Mouse (Mus musculus) cortical plate, adult 2 months (tissue): ENCODE measurements at regions not wholly inside any gene's neighbourhood (a gene's known extent, or its start where the extent isn't known, plus 50 kb on each side); places are given as distances from the start of the nearest gene placed in this dataset.

Source experiments
- H3K27ac ChIP-seq: fragments of 200-500 bp; 2 replicates; pipeline ENCODE4 v1.5.1; 2012; ENCODE audit warnings: low read length, control low read depth, inconsistent platforms; ENCODE audit not compliant: insufficient read depth
- H3K4me1 ChIP-seq: fragments of 200-500 bp; 2 replicates; pipeline ENCODE4 v1.6.1; 2011; ENCODE audit warnings: low read length; ENCODE audit not compliant: control insufficient read depth, insufficient read depth
- H3K4me3 ChIP-seq: fragments of 200-500 bp; 2 replicates; pipeline ENCODE4 v1.5.1; 2011; ENCODE audit warnings: mild to moderate bottlenecking, low read length, control low read depth; ENCODE audit not compliant: insufficient read depth
- CTCF ChIP-seq: fragments of 200-500 bp; IDR thresholded peaks from 2 replicates; pipeline ENCODE4 v1.5.1; 2011; ENCODE audit warnings: mild to moderate bottlenecking, control low read depth, low read length; ENCODE audit not compliant: insufficient read depth; ENCODE audit errors: extremely low read depth
- POLR2A ChIP-seq: fragments of 200-500 bp; IDR thresholded peaks from 2 replicates; pipeline ENCODE4 v1.6.1; 2011; ENCODE audit warnings: mild to moderate bottlenecking, low read length, control low read depth; ENCODE audit not compliant: insufficient read depth; ENCODE audit errors: extremely low read depth

DNA sequence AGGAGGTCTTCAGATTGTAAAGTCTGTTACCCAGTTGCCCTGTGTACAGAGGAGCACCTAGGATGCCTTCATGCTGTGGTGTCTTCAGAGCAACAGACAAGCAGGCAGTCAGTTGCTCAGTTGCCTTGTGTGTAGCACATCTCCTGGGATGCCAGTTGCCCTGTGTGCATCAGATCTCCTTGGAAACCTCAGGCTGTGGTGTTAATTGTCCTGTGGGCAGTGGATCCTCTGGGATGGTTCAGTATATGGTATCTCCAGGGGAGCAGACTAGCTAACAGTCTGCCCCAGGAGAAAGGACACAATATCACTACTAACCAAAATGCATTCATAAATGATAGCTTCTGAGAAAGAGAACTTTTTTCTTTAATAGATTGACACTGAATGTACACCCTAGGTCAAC is 1201.1 kb upstream of the Cited2 start:
- Histone ChIP-seq H3K4me3 (no peak overlapping the region), H3K4me1 (no peaks in the 10 kb centered on the region), H3K27ac (no peak overlapping the region)
- no peak for TF ChIP-seq CTCF
- TF ChIP-seq POLR2A = no peak

DNA sequence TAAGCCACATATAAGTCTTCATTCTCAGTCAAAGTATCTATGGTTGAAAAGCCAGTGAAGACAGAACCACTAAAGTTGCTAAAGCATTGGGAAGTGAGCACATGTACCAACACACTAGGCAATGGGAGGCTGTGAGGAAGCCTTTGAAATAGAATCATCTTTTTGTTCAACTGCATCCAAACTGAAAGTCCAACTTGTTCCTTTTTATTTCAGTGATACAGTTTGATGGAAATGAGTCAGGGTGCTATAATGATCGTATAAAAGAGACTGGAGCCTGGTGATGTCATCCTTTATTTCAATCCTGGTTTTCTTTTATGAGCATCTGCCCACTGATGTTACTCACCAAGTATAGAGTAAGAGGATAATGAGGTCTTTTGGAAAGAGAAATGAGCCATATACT is 1198.9 kb upstream of the Cited2 start:
- Histone ChIP-seq H3K4me1 (no peaks in the 10 kb centered on the region), H3K4me3 (no peak overlapping the region), H3K27ac (no peak overlapping the region)
- TF ChIP-seq CTCF = no peak
- no peak for TF ChIP-seq POLR2A

DNA sequence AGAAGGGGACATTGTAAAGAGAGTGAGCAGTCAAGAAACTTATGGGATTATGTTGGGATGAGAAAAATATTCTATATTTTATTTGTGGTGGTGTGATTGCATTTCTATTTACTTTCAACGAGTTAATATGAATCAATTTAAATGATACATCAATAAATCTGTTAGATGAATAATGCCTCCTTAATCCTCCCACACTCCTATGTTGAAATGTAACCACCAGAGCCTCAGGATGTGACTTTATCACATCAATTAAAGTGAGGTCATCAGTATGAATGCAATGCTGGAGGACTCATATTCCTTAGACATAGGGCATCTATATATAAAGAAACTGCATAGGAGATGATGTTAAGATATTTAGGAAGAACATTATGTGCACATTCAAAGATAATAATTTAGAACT is 1195.3 kb upstream of the Cited2 start:
- Histone ChIP-seq H3K27ac (no peak overlapping the region), H3K4me3 (no peak overlapping the region), H3K4me1 (no peaks in the 10 kb centered on the region)
- no peak for TF ChIP-seq POLR2A
- no peak for TF ChIP-seq CTCF

DNA sequence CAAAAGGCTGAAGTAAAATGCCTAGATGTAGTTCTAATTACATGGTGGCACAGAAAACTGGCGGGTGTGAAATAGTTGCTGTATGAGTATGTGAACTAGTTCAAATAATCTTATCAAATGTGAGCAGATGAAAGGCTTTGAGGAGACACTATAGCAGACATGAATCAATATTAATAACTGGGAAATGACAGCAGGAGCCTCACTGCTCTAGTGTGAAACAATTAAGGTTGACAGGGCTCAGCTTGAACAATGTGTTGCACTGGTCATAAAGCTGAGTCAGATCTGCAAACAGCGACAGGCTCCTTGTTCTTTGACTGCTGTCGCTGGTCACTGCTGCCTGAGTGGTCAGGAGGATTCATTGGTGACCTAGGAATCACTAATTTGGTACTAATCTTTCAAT is 1185.4 kb upstream of the Cited2 start:
- TF ChIP-seq CTCF (no peak), POLR2A (no peak)
- Histone ChIP-seq H3K27ac (no peak overlapping the region), H3K4me3 (no peak overlapping the region), H3K4me1 (no peaks in the 10 kb centered on the region)

DNA sequence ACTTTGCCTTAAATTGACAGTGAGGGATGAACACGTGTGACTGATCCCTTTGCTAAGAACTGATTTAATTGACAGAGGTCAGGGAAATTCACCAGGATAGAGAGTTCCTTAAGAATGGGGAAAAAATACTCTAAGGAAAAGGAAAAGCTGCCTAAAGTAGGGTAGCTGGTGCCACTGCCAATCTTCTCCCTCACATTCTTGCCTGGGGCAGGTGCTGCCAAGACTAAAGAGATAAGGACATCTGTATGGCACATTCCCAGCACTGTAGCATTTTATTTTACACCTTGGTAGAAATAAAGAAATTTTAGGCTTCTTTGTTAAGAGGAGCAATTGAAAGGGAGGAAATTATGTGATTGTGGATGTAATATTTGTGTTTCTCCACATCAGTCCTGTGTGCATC is 1184.6 kb upstream of the Cited2 start:
- Histone ChIP-seq H3K4me1 (no peaks in the 10 kb centered on the region), H3K27ac (no peak overlapping the region), H3K4me3 (no peak overlapping the region)
- TF ChIP-seq POLR2A (no peak), CTCF (no peak)

DNA sequence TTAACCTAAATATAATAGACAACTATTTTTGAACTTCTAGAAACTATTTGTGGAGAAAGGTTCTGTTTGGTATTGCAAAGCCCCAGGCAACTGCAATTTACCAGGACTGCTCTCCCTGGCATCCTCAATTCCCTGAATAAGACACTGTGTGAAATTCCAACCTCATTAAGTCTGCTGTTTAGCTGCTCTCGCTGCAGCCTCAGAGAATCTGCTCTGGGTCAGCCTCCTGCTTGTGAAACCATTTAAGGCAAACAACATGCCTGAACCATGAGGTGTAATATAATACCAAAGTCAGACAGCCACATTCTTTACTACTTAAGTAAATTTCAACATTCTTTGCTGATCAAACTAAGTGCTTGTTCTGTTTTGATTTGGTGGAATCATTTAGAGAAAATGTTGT is 1177.6 kb upstream of the Cited2 start:
- Histone ChIP-seq H3K4me1 (no peaks in the 10 kb centered on the region), H3K4me3 (no peak overlapping the region), H3K27ac (no peak overlapping the region)
- TF ChIP-seq CTCF (no peak), POLR2A (no peak)

DNA sequence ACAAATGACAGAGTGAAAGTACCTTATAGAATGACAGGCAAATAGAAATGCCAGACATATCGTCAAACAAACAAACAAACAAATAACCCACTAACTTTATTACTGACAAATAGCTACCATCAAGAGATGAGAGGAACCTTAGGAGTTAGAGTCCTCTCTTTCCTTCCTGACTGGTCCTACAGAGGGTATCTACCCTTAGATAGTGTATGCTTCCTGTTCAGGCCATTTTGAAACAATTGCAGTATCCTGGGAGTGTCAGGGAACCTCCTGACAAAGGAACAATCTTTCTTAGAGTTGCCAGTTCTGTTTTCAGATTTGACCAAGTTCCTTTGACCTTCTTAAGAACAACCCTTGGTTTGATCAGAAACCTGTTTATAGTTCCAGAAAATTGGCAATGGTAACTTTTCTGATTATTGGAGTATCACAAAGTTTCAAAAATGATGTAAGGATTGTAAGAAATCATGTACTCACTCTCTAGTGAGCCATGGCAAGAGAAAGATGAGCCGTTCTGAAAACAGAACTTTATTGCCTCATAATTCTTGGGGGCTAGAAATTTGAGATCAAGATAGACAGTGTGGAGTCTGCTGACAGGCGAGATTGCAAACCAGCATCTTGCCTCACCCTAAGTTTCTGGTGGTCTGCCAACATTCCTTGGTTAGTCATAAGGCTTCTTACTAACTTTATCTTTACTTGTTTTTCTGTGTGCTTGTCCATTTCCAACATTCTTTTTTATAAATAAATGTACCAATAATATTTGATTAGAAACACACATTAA is 1170.0 kb upstream of the Cited2 start:
- H3K27ac ChIP-seq = no peak overlapping the region
- TF ChIP-seq CTCF (no peak), POLR2A (no peak)
- no peaks in the 10 kb centered on the region for H3K4me1 ChIP-seq
- H3K4me3 ChIP-seq = no peak overlapping the region

DNA sequence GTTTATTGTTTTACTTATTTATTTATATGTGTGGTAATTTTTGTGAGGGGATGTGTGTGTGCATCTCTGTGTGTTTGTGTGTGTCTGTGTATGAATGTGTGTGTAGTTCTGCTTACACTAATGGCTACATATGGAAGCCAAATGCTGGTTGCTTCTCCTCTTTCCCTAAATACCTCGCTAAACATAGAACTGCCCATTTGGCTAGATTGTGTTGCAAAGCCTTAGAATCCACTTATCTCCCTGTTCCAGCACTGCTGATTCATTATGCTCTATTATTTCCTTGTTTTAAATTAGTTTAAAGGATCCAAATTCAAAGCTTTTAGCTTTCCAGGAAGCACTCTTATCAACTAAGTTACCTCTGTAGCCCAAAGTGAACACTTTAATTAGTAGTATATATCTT is 1148.5 kb upstream of the Cited2 start:
- Histone ChIP-seq H3K4me3 (no peak overlapping the region), H3K4me1 (no peaks in the 10 kb centered on the region), H3K27ac (no peak overlapping the region)
- no peak for TF ChIP-seq POLR2A
- TF ChIP-seq CTCF = no peak

DNA sequence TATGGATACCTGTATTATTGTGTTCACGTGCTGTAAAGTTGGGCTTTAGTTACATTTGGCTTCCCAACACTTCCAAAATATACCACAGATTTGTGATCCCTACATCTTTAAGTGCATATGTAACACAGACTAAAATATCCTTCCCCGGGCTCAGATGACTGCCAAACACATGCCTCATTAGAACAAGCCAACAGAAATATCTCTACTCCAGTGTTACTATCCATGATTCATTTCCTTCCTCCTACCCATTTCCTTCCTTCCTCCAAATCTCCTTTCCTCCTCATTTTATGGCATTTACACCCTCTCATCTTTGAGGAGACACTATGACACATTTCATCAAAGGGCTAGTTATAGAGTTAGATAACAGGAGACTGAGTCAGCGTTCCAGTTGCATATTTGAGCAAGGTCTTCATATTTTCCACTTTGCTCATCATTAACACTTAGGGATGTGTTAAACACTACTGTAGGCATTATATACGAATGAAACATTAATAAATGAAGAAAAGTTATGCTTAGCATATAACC is 1144.4 kb upstream of the Cited2 start:
- Histone ChIP-seq H3K4me1 (no peaks in the 10 kb centered on the region), H3K4me3 (no peak overlapping the region), H3K27ac (no peak overlapping the region)
- no peak for TF ChIP-seq POLR2A
- TF ChIP-seq CTCF = no peak

DNA sequence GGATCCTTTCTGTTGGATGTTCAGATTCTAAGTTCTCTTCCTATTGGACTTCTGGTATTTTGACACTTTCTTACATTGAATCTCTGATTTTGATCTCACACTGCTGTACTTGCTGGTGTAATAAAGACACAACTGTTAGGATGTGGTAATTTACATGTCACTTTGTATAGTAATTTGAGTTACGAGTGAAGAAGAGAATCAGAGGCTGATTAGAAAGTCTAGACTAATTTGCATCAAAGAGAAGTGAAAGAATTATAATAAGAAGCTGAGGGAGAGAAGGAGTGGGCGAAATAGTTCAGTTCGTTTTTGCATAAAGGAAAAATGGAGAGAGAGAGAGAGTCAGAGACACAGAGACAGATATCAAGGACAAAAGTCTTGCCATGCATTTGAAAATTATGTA is 1142.8 kb upstream of the Cited2 start:
- H3K4me3 ChIP-seq = no peak overlapping the region
- no peak overlapping the region for H3K27ac ChIP-seq
- no peak for TF ChIP-seq POLR2A
- TF ChIP-seq CTCF = no peak
- H3K4me1 ChIP-seq = no peaks in the 10 kb centered on the region
